Mouse (Mus musculus): ENCODE results near the gene Efr3b.

The Efr3b gene

DNA sequence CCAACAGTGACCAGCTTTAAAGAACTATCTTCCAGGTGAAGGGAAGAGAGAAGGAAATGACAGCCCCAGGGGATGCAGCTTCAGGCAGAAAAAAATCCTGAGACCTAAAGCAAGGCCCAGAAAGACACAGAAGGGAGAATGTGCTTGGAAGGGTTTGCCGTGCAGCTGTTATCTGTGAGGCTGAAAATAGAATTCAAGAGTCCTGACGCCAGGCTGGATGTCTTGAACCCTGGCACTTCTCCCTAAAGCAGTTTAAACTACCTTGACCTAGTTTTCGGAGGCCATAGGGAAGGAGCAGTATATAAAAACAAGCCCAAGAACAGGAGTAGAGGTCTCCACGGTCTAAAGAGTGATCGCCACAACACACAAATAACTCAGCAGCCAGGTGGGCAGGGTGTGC, 3.7 kb upstream of the Efr3b start:
- in situ Hi-C loops (cut with MboI; ENCODE audit: unreplicated experiment in 2 of 2): no loop called here

DNA sequence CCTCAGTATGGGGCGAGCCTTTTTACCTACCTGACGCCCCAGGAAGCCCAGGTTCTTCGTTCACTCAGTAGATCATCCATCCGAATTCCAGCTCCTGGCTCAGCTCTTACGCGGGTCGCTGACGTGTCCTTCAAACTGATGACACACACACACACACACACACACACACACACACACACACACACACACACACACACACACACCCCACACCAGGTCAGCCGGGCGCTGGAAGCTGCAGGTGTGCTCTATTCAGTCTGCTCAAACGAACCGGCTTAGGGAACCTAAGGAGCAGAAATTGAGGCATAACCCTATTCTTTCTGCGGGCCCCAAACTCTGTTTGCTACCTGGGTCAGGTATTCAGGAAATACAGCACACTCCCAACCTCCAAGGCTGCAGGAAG, 331 bp upstream of the Efr3b start:
- in situ Hi-C loops (cut with MboI; ENCODE audit: unreplicated experiment in 2 of 2): no loop called here

- in situ Hi-C loops (cut with MboI; ENCODE audit: unreplicated experiment in 2 of 2): no loop called here
These were observed 1.2 kb downstream of the Efr3b start for GRCm38 (mm10) chr12:4037511-4037910.

DNA sequence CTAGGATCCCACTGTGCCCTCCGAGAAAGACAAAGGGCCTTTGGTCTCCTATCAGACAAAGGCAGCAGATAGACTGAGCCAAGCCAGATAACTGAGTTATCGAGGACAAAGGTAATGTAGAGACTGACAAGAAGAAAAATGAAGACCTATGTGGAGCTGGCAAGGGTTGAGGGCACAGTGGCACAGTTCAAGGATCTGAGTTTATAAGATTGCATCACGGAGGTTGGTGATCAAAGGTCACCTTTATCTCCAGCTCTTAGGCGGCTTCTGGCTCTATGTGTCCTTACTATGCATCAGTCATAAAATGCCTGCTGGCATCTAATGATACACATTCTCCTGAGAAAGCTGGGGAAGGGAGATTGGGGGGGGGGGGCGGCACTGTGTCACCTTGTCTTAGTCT, 2.6 kb downstream of the Efr3b start:
- in situ Hi-C loops (cut with MboI; ENCODE audit: unreplicated experiment in 2 of 2): no loop called here

DNA sequence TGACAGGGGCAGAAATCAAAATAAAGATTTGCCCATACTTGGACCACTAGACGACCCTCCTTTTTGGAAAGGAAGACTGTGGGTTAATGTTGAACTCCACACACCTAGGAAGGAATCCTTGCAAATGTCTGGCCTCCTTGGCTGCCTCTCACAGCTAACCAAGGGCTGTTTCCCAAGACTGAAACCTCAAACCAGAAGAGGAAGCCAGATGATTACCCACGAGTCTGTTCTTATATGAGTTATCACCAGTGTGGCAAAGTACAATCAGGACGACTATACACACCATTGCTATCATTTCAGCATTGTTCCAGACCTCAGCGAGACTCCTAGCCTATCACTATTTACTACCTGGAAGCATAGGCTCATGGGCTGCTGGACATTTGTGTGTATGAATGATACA, 9.7 kb downstream of the Efr3b start:
- in situ Hi-C loops (cut with MboI; ENCODE audit: unreplicated experiment in 2 of 2): no loop called here

GRCm38 (mm10) chr12:4028516-4028915, 10.2 kb downstream of the Efr3b start:
- in situ Hi-C loops (cut with MboI; ENCODE audit: unreplicated experiment in 2 of 2): no loop called here

GRCm38 (mm10) chr12:4024356-4024755, 14.4 kb downstream of the Efr3b start:
- in situ Hi-C loops (cut with MboI; ENCODE audit: unreplicated experiment in 2 of 2): no loop called here

DNA sequence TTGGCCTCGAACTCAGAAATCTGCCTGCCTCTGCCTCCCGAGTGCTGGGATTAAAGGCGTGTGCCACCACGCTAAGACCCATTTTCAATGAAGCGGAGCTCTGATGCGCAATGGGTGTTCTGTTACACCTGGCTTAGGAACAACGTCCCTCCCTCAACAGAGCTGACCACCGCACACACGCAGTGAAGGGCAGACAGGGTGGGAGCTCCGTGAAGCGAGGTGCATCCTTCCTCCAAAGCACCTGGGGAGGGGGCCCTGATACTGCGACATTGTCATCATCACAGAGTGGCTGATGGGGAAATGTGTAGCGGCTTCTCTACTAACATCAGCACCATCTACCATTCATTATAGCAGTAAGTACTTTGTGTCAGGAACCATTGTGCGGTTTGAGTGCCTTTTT, 15.2 kb downstream of the Efr3b start:
- in situ Hi-C loops (cut with MboI; ENCODE audit: unreplicated experiment in 2 of 2): no loop called here

GRCm38 (mm10) chr12:4022845-4023244, 15.9 kb downstream of the Efr3b start:
- in situ Hi-C loops (cut with MboI; ENCODE audit: unreplicated experiment in 2 of 2): no loop called here

GRCm38 (mm10) chr12:4020505-4020904, 18.2 kb downstream of the Efr3b start:
- in situ Hi-C loops (cut with MboI; ENCODE audit: unreplicated experiment in 2 of 2): no loop called here

DNA sequence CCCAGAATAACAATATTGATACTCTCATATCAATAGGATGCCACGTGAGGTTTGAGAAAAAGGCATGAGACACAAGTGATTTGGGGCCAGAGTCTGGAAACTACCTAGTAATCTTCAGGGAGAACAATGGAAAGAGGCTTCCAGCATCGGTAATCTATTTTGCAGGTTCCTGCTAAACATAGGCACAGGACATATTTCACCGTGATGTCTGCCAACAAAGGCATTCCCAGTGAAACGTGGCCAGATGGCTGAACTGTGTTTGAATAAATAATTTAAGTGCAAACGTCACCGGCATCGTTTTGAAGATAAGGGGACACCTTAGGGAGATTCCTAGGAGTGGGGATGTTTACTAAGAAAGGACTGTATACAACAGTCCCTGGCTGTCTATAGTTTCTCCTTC, 22.4 kb downstream of the Efr3b start:
- in situ Hi-C loops (cut with MboI; ENCODE audit: unreplicated experiment in 2 of 2): no loop called here

DNA sequence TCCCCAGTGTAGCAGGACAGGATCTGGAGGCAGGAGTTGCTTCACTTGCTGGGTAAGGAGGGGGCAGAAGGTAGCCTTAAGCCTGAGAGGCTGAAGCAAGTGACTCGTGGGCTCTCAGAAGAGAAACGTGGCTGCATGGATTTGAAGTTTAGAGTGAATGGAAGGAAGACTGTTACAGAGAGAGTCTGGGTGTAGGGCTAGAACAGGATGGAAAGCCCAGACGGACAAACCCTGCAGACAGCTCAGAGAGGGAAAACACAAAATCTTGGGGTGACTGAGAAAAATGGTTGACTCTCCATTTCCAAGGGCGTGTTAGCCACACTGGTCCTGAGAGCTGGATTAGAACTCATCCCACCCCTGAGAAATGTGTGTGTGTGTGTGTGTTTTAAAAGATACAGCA, 23.0 kb downstream of the Efr3b start:
- in situ Hi-C loops (cut with MboI; ENCODE audit: unreplicated experiment in 2 of 2): no loop called here

DNA sequence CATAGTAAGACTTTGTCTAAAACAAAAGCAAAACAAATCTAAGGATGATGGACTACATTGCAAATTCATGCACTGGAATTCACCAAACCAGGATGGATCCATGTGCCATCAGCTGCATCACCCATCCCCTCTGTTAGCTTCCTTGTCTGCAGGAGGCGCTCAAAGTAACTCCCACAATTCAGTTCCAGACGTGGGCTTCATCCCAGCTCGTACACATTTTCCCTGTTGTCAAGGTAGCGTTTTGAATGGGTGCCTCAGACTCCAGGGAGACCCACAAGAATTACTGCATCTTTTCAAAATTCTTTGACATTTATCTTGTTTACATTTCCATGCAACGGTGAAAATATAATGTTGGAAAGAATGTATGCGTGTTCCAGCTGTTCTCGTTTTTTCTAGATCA, 23.5 kb downstream of the Efr3b start:
- in situ Hi-C loops (cut with MboI; ENCODE audit: unreplicated experiment in 2 of 2): no loop called here

DNA sequence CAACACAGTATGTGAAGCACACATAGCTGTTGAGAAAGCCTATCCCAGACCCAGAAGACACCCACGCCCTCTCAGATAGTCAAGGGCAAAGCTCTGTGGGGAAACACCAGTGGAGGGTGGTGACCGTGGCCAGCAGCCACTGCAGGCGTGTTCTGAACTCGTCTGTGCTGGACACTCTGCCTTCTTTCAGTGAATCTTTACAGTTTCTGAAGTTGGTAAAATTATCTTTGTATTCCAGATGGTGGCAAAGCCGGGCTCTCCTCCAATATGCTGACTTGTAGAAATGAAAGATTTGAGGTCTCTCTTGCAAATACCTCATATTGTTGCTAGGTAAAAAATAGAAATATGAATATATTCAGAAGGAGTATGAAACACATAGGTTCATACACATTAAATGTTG, 27.0 kb downstream of the Efr3b start:
- in situ Hi-C loops (cut with MboI; ENCODE audit: unreplicated experiment in 2 of 2): no loop called here

- in situ Hi-C loops (cut with MboI; ENCODE audit: unreplicated experiment in 2 of 2): no loop called here
These were observed 27.4 kb downstream of the Efr3b start for GRCm38 (mm10) chr12:4011301-4011700.

- in situ Hi-C loops (cut with MboI; ENCODE audit: unreplicated experiment in 2 of 2): no loop called here
These were observed 30.0 kb downstream of the Efr3b start for GRCm38 (mm10) chr12:4008731-4009130.

DNA sequence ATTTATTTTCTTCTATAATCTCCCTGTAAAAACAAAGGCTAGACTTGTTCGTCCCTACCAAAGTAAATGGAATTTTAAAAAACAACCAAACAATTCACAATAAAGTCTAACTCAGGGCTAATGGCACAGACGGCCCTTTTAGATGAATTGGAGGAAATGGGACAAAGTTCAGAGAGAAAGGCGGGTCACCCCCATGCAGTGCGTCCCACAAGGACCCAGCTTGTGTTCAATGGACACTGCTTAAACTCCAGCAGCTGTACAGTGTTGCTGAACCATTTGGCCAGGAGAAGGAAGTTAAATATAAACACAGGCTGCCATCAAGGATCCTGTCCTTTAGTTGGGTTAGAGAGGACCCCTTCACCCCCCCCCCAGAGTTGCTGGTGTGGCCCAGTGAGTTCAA, 30.9 kb downstream of the Efr3b start:
- in situ Hi-C loops (cut with MboI; ENCODE audit: unreplicated experiment in 2 of 2): no loop called here

GRCm38 (mm10) chr12:4007181-4007580, 31.5 kb downstream of the Efr3b start:
- in situ Hi-C loops (cut with MboI; ENCODE audit: unreplicated experiment in 2 of 2): no loop called here

DNA sequence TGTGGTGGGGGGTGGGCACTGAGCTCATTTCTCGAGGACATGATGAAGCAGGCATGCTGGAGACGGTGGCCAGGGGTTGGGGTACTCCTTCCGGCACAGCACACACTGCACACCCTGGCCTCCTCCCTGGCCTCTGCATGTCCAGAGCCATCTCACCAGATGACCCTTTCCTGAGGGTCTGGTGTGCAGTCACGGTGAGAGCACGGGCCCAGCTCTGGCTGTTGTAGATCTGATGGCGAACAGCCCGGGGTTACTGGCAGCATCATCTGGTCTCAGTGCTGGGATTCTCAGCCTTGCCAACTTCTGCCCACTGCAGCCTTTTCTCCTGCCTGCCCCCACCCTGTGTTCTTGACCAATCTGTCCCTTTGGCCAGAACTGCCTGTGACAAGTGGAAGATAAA, 32.6 kb downstream of the Efr3b start:
- in situ Hi-C loops (cut with MboI; ENCODE audit: unreplicated experiment in 2 of 2): no loop called here

- in situ Hi-C loops (cut with MboI; ENCODE audit: unreplicated experiment in 2 of 2): no loop called here
These were observed 34.1 kb downstream of the Efr3b start for GRCm38 (mm10) chr12:4004648-4005047.

DNA sequence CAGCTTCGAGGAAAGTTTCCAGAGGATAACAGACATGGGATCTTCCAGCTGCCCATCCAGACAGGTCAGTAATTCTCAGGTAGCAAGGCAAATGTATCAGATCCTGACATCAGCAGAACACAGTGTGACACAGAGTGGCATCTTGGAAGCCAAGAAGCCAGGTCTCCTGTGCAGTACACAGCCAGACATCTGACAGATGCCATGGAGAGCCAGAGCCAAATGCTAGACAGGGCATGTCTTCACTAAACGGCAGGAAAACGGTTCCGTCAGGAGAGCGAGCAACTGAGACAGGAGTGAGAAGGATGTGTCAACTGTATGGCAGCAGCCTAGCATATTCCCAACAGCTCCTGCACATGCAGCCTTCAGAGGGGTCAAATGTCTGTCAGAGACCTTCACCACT, 38.3 kb downstream of the Efr3b start:
- in situ Hi-C loops (cut with MboI; ENCODE audit: unreplicated experiment in 2 of 2): no loop called here

GRCm38 (mm10) chr12:3996749-3997148, 42.0 kb downstream of the Efr3b start:
- in situ Hi-C loops (cut with MboI; ENCODE audit: unreplicated experiment in 2 of 2): no loop called here

- in situ Hi-C loops (cut with MboI; ENCODE audit: unreplicated experiment in 2 of 2): no loop called here
These were observed 47.7 kb downstream of the Efr3b start for GRCm38 (mm10) chr12:3991047-3991446.

- in situ Hi-C loops (cut with MboI; ENCODE audit: unreplicated experiment in 2 of 2): loop anchor here in 1 of 2 experiments (5.0 to 10.0 kb wide), 2 partner anchors 325 to 557 kb away; no protein-coding TSS in a partner anchor
These were observed 48.8 kb downstream of the Efr3b start for GRCm38 (mm10) chr12:3989943-3990342.
